Mouse (Mus musculus) embryonic facial prominence, embryonic 11.5 days (tissue): Measurements from ENCODE around the gene Luzp1. TPM values are rescaled to one million over a fixed set of nuclear protein-coding genes. Genes with fewer than 3 reads are reported as not detected.

Experiments used
- ATAC-seq: fragments of 200-750 bp; cut with Nextera tagmentation; replicated peaks from 2 replicates; pipeline ENCODE4 v1.8.0; 2017; ENCODE audit warnings: low read depth; ENCODE audit not compliant: insufficient number of reproducible peaks, low FRiP score, low TSS enrichment
- DNase-seq: peaks from one replicate; pipeline ENCODE4 v3.0.0-alpha.2; 2015; ENCODE audit warnings: low spot score
- H3K27ac ChIP-seq: fragments of 300-500 bp; sonication (generic); replicated peaks from 2 replicates; pipeline ENCODE4 v1.5.1; 2014; ENCODE audit warnings: mild to moderate bottlenecking, low read depth, low read length, control low read depth
- H3K27me3 ChIP-seq: fragments of 300-500 bp; sonication (generic); 2 replicates; pipeline ENCODE4 v1.6.1; 2014; ENCODE audit warnings: mild to moderate bottlenecking, low read length, moderate library complexity, mixed read lengths; ENCODE audit not compliant: control insufficient read depth, insufficient read depth
- H3K36me3 ChIP-seq: fragments of 300-500 bp; sonication (generic); replicated peaks from 2 replicates; pipeline ENCODE4 v1.6.1; 2014; ENCODE audit warnings: low read depth, mild to moderate bottlenecking, low read length, moderate library complexity, mixed read lengths; ENCODE audit not compliant: control insufficient read depth, insufficient read depth
- H3K4me1 ChIP-seq: fragments of 300-500 bp; sonication (generic); 2 replicates; pipeline ENCODE4 v1.6.1; 2014; ENCODE audit warnings: low read length, mixed read lengths; ENCODE audit not compliant: control insufficient read depth, insufficient read depth
- H3K4me2 ChIP-seq: fragments of 300-500 bp; sonication (generic); 2 replicates; pipeline ENCODE4 v1.6.1; 2014; ENCODE audit warnings: low read depth, mild to moderate bottlenecking, control low read depth, low read length, moderate library complexity
- H3K4me3 ChIP-seq: fragments of 300-500 bp; sonication (generic); 2 replicates; pipeline ENCODE4 v1.5.1; 2014; ENCODE audit warnings: low read depth, low read length, control low read depth
- H3K9ac ChIP-seq: fragments of 300-500 bp; sonication (generic); replicated peaks from 2 replicates; pipeline ENCODE4 v1.6.1; 2014; ENCODE audit warnings: mild to moderate bottlenecking, control low read depth, low read length
- H3K9me3 ChIP-seq: fragments of 300-500 bp; sonication (generic); replicated peaks from 2 replicates; pipeline ENCODE4 v1.6.1; 2016; ENCODE audit warnings: mild to moderate bottlenecking, low read length, inconsistent platforms, mixed read lengths; ENCODE audit not compliant: control insufficient read depth
- WGBS: fragments of 180-500 bp; shearing (Covaris S2); extraction: QIAGEN DNeasy Blood & Tissue Kit; methylation state at CpG from one replicate; pipeline ENCODE4 v1.1.7; 2014; 5-methylcytosine and 5-hydroxymethylcytosine counted together
- polyA plus RNA-seq: library from polyadenylated mRNA; unstranded; fragments of >200 nt; fragmentation: Nextera tagmentation; extraction: Ambion mirVana; gene quantifications from 2 replicates; pipeline ENCODE4 v1.2.1, GENCODE M21; 2014

Gene Luzp1
- polyA plus RNA-seq, 1 experiment from 2014 or later, result 116 TPM

DNA sequence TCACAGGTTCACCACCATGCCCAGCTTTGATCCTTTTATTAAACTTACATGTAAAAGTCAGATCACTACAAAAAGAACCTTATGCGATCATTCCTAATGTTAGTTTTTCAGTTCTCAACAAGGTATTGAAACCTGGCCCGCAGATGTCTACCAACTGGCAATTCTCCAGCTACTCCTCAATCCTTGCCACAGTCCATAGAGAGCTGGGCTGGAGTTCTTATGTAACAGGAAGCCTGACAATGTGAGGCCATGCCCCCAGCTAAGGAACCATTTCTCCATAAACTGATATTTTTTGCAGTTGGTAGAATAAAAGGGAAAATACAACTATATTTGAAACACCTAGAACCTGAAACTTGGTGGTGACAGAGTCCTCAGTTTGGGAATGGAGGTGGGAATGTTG lies 90.1 kb downstream of the Luzp1 start:
- WGBS, result 98% methylated on average over 2 of the region's 2 CpGs
- Histone ChIP-seq H3K27ac (no peak overlapping the region), H3K9me3 (no peaks in the 10 kb centered on the region), H3K27me3 (no peaks in the 10 kb centered on the region), H3K4me1 (no peaks in the 10 kb centered on the region), H3K36me3 (peaks cover 13% of the 10 kb centered on the region), H3K4me2 (no peak overlapping the region), H3K4me3 (no peak overlapping the region), H3K9ac (no peak overlapping the region)
- no peak for DNase-seq
- ATAC-seq, result no peak

GRCm38 (mm10) chr4:136560270-136560991 lies 90.9 kb downstream of the Luzp1 start:
- Histone ChIP-seq H3K27me3 (no peaks in the 10 kb centered on the region), H3K9ac (no peak overlapping the region), H3K4me1 (no peaks in the 10 kb centered on the region), H3K4me2 (no peak overlapping the region), H3K4me3 (no peak overlapping the region), H3K36me3 (peaks cover 13% of the 10 kb centered on the region), H3K27ac (no peak overlapping the region), H3K9me3 (no peaks in the 10 kb centered on the region)
- ATAC-seq (no peak), DNase-seq (no peak)
- 91% methylated on average over 8 of the region's 8 CpGs for WGBS

GRCm38 (mm10) chr4:136562755-136563154 lies 93.2 kb downstream of the Luzp1 start:
- H3K36me3 ChIP-seq, result peaks cover 15% of the 10 kb centered on the region
- WGBS, result 91% methylated on average over 6 of the region's 6 CpGs
- DNase-seq (no peak), ATAC-seq (no peak)
- H3K27ac ChIP-seq, result no peak overlapping the region
- no peaks in the 10 kb centered on the region for H3K9me3 ChIP-seq
- H3K4me1 ChIP-seq, result no peaks in the 10 kb centered on the region
- no peaks in the 10 kb centered on the region for H3K27me3 ChIP-seq
- H3K4me3 ChIP-seq, result no peak overlapping the region
- H3K9ac ChIP-seq, result no peak overlapping the region
- no peak overlapping the region for H3K4me2 ChIP-seq

- Histone ChIP-seq H3K4me2 (no peak overlapping the region), H3K27ac (no peak overlapping the region), H3K36me3 (peaks cover 11% of the 10 kb centered on the region), H3K4me3 (no peak overlapping the region), H3K9ac (no peak overlapping the region), H3K27me3 (no peaks in the 10 kb centered on the region), H3K9me3 (no peaks in the 10 kb centered on the region), H3K4me1 (no peaks in the 10 kb centered on the region)
- DNase-seq (no peak), ATAC-seq (no peak)
- WGBS, result 89% methylated on average over 3 of the region's 3 CpGs
Measured at GRCm38 (mm10) chr4:136568629-136569028, 99.1 kb downstream of the Luzp1 start.

DNA sequence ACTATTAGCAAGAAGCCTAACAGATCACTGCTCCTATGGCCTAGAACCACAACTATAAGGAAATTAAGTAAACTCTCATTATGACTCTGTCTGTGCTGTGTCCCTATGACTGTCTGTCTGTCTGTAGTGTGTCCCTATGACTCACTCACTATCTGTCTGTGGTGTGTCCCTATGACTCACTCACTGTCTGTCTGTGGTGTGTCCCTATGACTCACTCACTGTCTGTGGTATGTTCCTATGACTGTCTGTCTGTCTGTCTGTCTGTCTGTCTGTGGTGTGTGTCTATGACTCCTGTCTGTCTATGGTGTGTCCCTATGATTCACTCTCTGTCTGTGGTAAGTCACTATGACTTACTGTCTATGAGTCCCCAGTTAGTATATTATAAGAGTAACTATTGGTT lies 100.4 kb downstream of the Luzp1 start:
- Histone ChIP-seq H3K4me1 (no peaks in the 10 kb centered on the region), H3K9me3 (no peaks in the 10 kb centered on the region), H3K27ac (no peak overlapping the region), H3K36me3 (peaks cover 11% of the 10 kb centered on the region), H3K4me3 (no peak overlapping the region), H3K27me3 (no peaks in the 10 kb centered on the region), H3K4me2 (no peak overlapping the region), H3K9ac (no peak overlapping the region)
- no peak for ATAC-seq
- DNase-seq, result no peak

GRCm38 (mm10) chr4:136581885-136582284 lies 112.3 kb downstream of the Luzp1 start:
- no peak for ATAC-seq

GRCm38 (mm10) chr4:136587221-136587827 lies 117.8 kb downstream of the Luzp1 start:
- WGBS, result 86% methylated on average over 4 of the region's 4 CpGs
- DNase-seq, result no peak

More at GRCm38 (mm10) chr4:136581885-136582284, 112.3 kb downstream of the Luzp1 start:
- Histone ChIP-seq H3K36me3 (no peaks in the 10 kb centered on the region), H3K4me1 (no peaks in the 10 kb centered on the region), H3K9ac (no peak overlapping the region), H3K4me3 (no peak overlapping the region), H3K4me2 (no peak overlapping the region), H3K9me3 (no peaks in the 10 kb centered on the region), H3K27me3 (no peaks in the 10 kb centered on the region), H3K27ac (no peak overlapping the region)
- no peak for DNase-seq
- 93% methylated on average over 3 of the region's 3 CpGs for WGBS

GRCm38 (mm10) chr4:136588003-136588402 lies 118.4 kb downstream of the Luzp1 start:
- no peaks in the 10 kb centered on the region for H3K9me3 ChIP-seq
- ATAC-seq, result no peak
- no peak overlapping the region for H3K27ac ChIP-seq
- no peak overlapping the region for H3K9ac ChIP-seq
- H3K27me3 ChIP-seq, result no peaks in the 10 kb centered on the region
- no peaks in the 10 kb centered on the region for H3K36me3 ChIP-seq
- H3K4me2 ChIP-seq, result no peak overlapping the region
- H3K4me1 ChIP-seq, result no peaks in the 10 kb centered on the region
- H3K4me3 ChIP-seq, result no peak overlapping the region
- DNase-seq, result no peak
- WGBS, result 94% methylated on average over 4 of the region's 4 CpGs

More at GRCm38 (mm10) chr4:136587221-136587827, 117.8 kb downstream of the Luzp1 start:
- H3K36me3 ChIP-seq, result no peaks in the 10 kb centered on the region
- no peaks in the 10 kb centered on the region for H3K9me3 ChIP-seq
- no peak overlapping the region for H3K4me3 ChIP-seq
- H3K27ac ChIP-seq, result no peak overlapping the region
- no peak overlapping the region for H3K4me2 ChIP-seq
- H3K27me3 ChIP-seq, result no peaks in the 10 kb centered on the region
- no peak overlapping the region for H3K9ac ChIP-seq
- H3K4me1 ChIP-seq, result no peaks in the 10 kb centered on the region
- ATAC-seq, result no peak
